Mouse (Mus musculus): ENCODE results near the gene Pilrb1. TPM values are rescaled to one million over a fixed set of nuclear protein-coding genes. Genes with fewer than 3 reads are reported as not detected.

Gene Pilrb1
- polyA plus RNA-seq, 1 experiment from 2014 or later = not detected

- H3K4me2 ChIP-seq (ENCODE audit: low read length) = no peak overlapping the region
- H3K36me3 ChIP-seq (ENCODE audit: control insufficient read depth, insufficient read depth, low read length) = no peaks in the 10 kb centered on the region
- H3K4me3 ChIP-seq (ENCODE audit: low read length) = no peak overlapping the region
- no peak overlapping the region for H3K9ac ChIP-seq (ENCODE audit: low read depth, low read length)
- H3K9me3 ChIP-seq (ENCODE audit: control insufficient read depth, low read length) = no peaks in the 10 kb centered on the region
- WGBS = 89% methylated on average over 6 of the region's 6 CpGs
- no peaks in the 10 kb centered on the region for H3K27me3 ChIP-seq (replicated peaks; ENCODE audit: control insufficient read depth, insufficient read depth, low read length)
- ATAC-seq = no peak
- no peaks in the 10 kb centered on the region for H3K4me1 ChIP-seq (ENCODE audit: control insufficient read depth, insufficient read depth, low read depth, low read length)
- H3K27ac ChIP-seq (ENCODE audit: low read depth, low read length) = no peak overlapping the region
Measured at GRCm38 (mm10) chr5:137823455-137824045, 34.4 kb downstream of the Pilrb1 start.

DNA sequence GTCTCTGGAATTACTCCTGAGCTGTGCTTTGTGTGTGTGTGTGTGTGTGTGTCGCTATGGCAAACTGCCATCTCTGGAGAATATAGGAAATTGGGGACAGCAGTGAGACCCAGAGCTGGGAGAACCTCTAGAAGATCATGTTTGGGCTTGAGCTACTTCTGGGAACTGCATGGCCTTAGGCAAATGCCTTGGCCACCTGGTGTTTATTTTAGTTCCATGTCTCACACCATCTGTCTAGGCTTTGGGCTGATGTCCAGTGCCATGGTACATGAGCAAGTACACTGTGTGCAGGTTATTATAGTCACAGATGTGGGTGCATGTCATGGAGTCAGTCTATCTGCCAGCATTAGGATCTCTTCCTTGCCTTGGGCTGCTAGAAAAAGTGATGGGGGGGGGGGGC, 35.3 kb downstream of the Pilrb1 start:
- no peak overlapping the region for H3K27ac ChIP-seq (ENCODE audit: low read depth, low read length)
- ATAC-seq = no peak
- no peak overlapping the region for H3K4me2 ChIP-seq (ENCODE audit: low read length)
- no peak overlapping the region for H3K9ac ChIP-seq (ENCODE audit: low read depth, low read length)
- no peaks in the 10 kb centered on the region for H3K9me3 ChIP-seq (ENCODE audit: control insufficient read depth, low read length)
- no peak overlapping the region for H3K4me3 ChIP-seq (ENCODE audit: low read length)
- WGBS = 79% methylated on average over 1 of the region's 1 CpGs
- no peaks in the 10 kb centered on the region for H3K4me1 ChIP-seq (ENCODE audit: control insufficient read depth, insufficient read depth, low read depth, low read length)
- H3K36me3 ChIP-seq (ENCODE audit: control insufficient read depth, insufficient read depth, low read length) = no peaks in the 10 kb centered on the region
- H3K27me3 ChIP-seq (replicated peaks; ENCODE audit: control insufficient read depth, insufficient read depth, low read length) = no peaks in the 10 kb centered on the region

DNA sequence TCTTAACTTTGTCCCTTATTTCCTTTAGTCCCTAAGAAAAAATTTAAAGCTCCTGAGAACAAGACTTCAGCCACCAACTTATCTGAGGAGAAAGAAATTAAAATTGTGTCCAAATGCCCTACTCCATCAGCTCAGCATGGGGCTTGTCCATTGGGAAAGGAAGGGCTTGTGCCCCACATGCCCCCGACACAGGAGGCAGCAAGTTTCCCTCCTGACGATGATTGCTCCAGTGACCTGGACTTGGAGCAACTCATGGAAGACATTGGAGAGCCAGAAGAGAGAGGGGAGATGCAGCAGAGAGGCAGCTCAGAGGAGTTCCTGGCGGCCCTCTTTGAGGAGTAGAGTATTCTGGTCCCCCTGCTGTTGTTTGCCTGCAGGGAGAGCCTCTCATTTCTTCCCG, 35.8 kb downstream of the Pilrb1 start:
- no peak for ATAC-seq
- Histone ChIP-seq H3K9ac (ENCODE audit: low read depth, low read length) (no peak overlapping the region), H3K36me3 (ENCODE audit: control insufficient read depth, insufficient read depth, low read length) (no peaks in the 10 kb centered on the region), H3K4me2 (ENCODE audit: low read length) (no peak overlapping the region), H3K9me3 (ENCODE audit: control insufficient read depth, low read length) (no peaks in the 10 kb centered on the region), H3K4me3 (ENCODE audit: low read length) (no peak overlapping the region), H3K4me1 (ENCODE audit: control insufficient read depth, insufficient read depth, low read depth, low read length) (no peaks in the 10 kb centered on the region), H3K27ac (ENCODE audit: low read depth, low read length) (no peak overlapping the region), H3K27me3 (replicated peaks; ENCODE audit: control insufficient read depth, insufficient read depth, low read length) (no peaks in the 10 kb centered on the region)
- WGBS = 70% methylated on average over 4 of the region's 4 CpGs

DNA sequence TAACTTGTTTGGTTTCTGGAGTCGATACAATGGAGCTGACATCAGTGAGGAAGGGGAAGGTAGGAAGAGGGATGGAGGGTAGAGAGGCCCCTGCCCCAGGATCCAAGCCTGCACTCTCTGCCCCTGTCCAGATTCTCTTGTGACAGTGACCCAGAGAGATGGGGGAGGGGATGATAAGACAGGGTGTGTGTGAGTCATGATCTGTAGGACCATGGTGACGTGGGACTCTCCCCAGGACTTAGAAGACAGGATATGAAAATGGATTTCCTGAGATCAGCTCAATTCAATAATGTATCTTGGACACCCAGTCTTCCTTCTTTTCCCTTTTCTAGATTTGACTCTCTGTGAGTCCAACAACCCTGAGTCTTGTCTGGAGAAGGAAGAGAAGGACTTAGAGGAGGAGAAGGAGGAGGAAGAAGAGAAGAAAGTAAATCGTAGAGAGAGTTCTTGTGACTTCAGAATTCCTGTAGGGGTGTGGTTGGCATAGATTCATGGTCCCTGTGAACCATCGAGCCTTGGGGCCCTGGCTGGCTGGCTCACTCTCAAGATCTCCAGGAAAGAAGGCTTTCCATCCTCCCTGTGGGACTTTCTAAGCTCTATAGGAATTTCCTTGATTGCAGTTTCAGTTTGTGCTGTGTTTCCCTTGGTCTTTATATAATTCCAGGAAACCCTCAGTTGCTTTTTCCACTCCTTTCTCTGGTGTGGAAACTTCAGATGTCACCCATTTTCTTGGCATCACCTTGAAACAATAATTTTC, 40.3 kb downstream of the Pilrb1 start:
- H3K4me2 ChIP-seq (ENCODE audit: low read length) = no peak overlapping the region
- no peaks in the 10 kb centered on the region for H3K4me1 ChIP-seq (ENCODE audit: control insufficient read depth, insufficient read depth, low read depth, low read length)
- H3K36me3 ChIP-seq (ENCODE audit: control insufficient read depth, insufficient read depth, low read length) = no peaks in the 10 kb centered on the region
- H3K4me3 ChIP-seq (ENCODE audit: low read length) = no peak overlapping the region
- no peak overlapping the region for H3K27ac ChIP-seq (ENCODE audit: low read depth, low read length)
- no peak overlapping the region for H3K9ac ChIP-seq (ENCODE audit: low read depth, low read length)
- ATAC-seq = no peak
- no peaks in the 10 kb centered on the region for H3K9me3 ChIP-seq (ENCODE audit: control insufficient read depth, low read length)
- no peaks in the 10 kb centered on the region for H3K27me3 ChIP-seq (replicated peaks; ENCODE audit: control insufficient read depth, insufficient read depth, low read length)
- WGBS = 75% methylated on average over 4 of the region's 4 CpGs

DNA sequence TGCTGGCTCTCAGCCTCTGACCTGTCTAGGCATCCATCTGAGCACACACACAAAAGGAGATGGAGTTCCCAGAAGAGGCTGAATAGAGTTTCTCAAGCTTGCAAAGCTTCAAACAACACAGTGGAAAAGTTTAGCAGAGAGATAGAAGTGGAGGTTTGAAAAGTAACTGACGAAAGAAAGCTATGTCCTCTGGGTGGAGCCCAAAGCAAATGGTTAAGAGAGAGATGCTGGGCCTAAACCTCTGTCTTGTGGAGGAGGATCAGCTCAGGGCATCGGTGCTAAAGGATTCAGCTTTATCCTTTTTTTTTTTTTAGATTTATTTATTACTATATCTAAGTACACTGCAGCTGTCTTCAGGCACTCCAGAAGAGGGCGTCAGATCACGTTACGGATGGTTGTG, 49.6 kb downstream of the Pilrb1 start:
- ATAC-seq = no peak
- Histone ChIP-seq H3K36me3 (ENCODE audit: control insufficient read depth, insufficient read depth, low read length) (no peaks in the 10 kb centered on the region), H3K4me2 (ENCODE audit: low read length) (no peak overlapping the region), H3K27ac (ENCODE audit: low read depth, low read length) (no peak overlapping the region), H3K9ac (ENCODE audit: low read depth, low read length) (no peak overlapping the region), H3K4me3 (ENCODE audit: low read length) (no peak overlapping the region), H3K27me3 (replicated peaks; ENCODE audit: control insufficient read depth, insufficient read depth, low read length) (no peaks in the 10 kb centered on the region), H3K4me1 (ENCODE audit: control insufficient read depth, insufficient read depth, low read depth, low read length) (no peaks in the 10 kb centered on the region), H3K9me3 (ENCODE audit: control insufficient read depth, low read length) (no peaks in the 10 kb centered on the region)
- 85% methylated on average over 5 of the region's 5 CpGs for WGBS

DNA sequence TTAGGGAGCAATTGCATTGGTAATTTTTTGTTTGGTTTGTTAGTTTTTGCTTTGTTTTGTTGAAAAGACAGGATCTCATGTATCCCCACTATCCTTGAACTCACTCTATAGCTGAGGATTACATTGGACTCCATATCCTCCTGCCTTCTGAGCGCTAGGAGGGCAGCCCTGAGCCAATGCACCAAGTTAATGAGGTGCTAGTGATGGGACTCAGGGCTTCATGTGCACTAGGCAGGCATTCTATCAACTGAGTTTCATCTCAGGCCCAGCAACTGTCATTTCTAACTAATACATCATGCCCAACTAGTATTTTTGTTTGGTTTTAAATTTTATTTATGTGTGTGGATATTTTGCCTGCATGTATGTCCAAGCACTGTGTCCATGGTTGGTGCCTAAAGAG, 51.7 kb downstream of the Pilrb1 start:
- ATAC-seq = no peak
- H3K27ac ChIP-seq (ENCODE audit: low read depth, low read length) = no peak overlapping the region
- H3K4me3 ChIP-seq (ENCODE audit: low read length) = no peak overlapping the region
- WGBS = 92% methylated on average over 1 of the region's 1 CpGs
- H3K4me2 ChIP-seq (ENCODE audit: low read length) = no peak overlapping the region
- no peak overlapping the region for H3K9ac ChIP-seq (ENCODE audit: low read depth, low read length)
- H3K36me3 ChIP-seq (ENCODE audit: control insufficient read depth, insufficient read depth, low read length) = no peaks in the 10 kb centered on the region
- no peaks in the 10 kb centered on the region for H3K4me1 ChIP-seq (ENCODE audit: control insufficient read depth, insufficient read depth, low read depth, low read length)
- H3K27me3 ChIP-seq (replicated peaks; ENCODE audit: control insufficient read depth, insufficient read depth, low read length) = no peaks in the 10 kb centered on the region
- H3K9me3 ChIP-seq (ENCODE audit: control insufficient read depth, low read length) = no peaks in the 10 kb centered on the region

Other genes with a start within 250 kb of the Pilrb1 start
- 23.3 and 25.7 TPM in 2 replicates for gene Pcolce, start 244.3 kb downstream of the Pilrb1 start, polyA plus RNA-seq (2015; fragmentation: Nextera tagmentation; extraction: Ambion mirVana)
- not detected in 2 replicates for gene Fbxo24, start 229.1 kb downstream of the Pilrb1 start, polyA plus RNA-seq (2015; fragmentation: Nextera tagmentation; extraction: Ambion mirVana)
- 14.9 and 21.6 TPM in 2 replicates for gene Lrch4, start 229.0 kb downstream of the Pilrb1 start, polyA plus RNA-seq (2015; fragmentation: Nextera tagmentation; extraction: Ambion mirVana)
- gene Gm20605, start 228.9 kb downstream of the Pilrb1 start, polyA plus RNA-seq (2015; fragmentation: Nextera tagmentation; extraction: Ambion mirVana) = 7.4 and 7.6 TPM in 2 replicates
- 3.4 and 6.6 TPM in 2 replicates for gene Sap25, start 216.8 kb downstream of the Pilrb1 start, polyA plus RNA-seq (2015; fragmentation: Nextera tagmentation; extraction: Ambion mirVana)
- gene Irs3, start 212.4 kb downstream of the Pilrb1 start, polyA plus RNA-seq (2015; fragmentation: Nextera tagmentation; extraction: Ambion mirVana) = 0.11 and 0.16 TPM in 2 replicates
- 20.1 and 21.7 TPM in 2 replicates for gene Agfg2, start 173.4 kb downstream of the Pilrb1 start, polyA plus RNA-seq (2015; fragmentation: Nextera tagmentation; extraction: Ambion mirVana)
- gene Nyap1, start 116.5 kb downstream of the Pilrb1 start, polyA plus RNA-seq (2015; fragmentation: Nextera tagmentation; extraction: Ambion mirVana) = 44.0 and 50.2 TPM in 2 replicates
- 101 and 150 TPM in 2 replicates for gene Tsc22d4, start 112.4 kb downstream of the Pilrb1 start, polyA plus RNA-seq (2015; fragmentation: Nextera tagmentation; extraction: Ambion mirVana)
- 34.9 and 41.8 TPM in 2 replicates for gene Ppp1r35, start 79.3 kb downstream of the Pilrb1 start, polyA plus RNA-seq (2015; fragmentation: Nextera tagmentation; extraction: Ambion mirVana)
- 11.1 and 12.2 TPM in 2 replicates for gene Mepce, start 70.5 kb downstream of the Pilrb1 start, polyA plus RNA-seq (2015; fragmentation: Nextera tagmentation; extraction: Ambion mirVana)
- 11.2 and 13.5 TPM in 2 replicates for gene Zcwpw1, start 70.3 kb downstream of the Pilrb1 start, polyA plus RNA-seq (2015; fragmentation: Nextera tagmentation; extraction: Ambion mirVana)
- 0.17 and 0.51 TPM in 2 replicates for gene Pilra, start 21.8 kb downstream of the Pilrb1 start, polyA plus RNA-seq (2015; fragmentation: Nextera tagmentation; extraction: Ambion mirVana)
- gene Pilrb2, start 13.7 kb upstream of the Pilrb1 start, polyA plus RNA-seq (2015; fragmentation: Nextera tagmentation; extraction: Ambion mirVana) = not detected in 2 replicates
- gene Cyp3a13, start 63.5 kb upstream of the Pilrb1 start, polyA plus RNA-seq (2015; fragmentation: Nextera tagmentation; extraction: Ambion mirVana) = not detected in 2 replicates
- 1.9 and 2.0 TPM in 2 replicates for gene Gjc3, start 105.0 kb upstream of the Pilrb1 start, polyA plus RNA-seq (2015; fragmentation: Nextera tagmentation; extraction: Ambion mirVana)
- not detected in 2 replicates for gene Azgp1, start 123.4 kb upstream of the Pilrb1 start, polyA plus RNA-seq (2015; fragmentation: Nextera tagmentation; extraction: Ambion mirVana)
- not detected in 2 replicates for gene Smok3a, start 163.2 kb upstream of the Pilrb1 start, polyA plus RNA-seq (2015; fragmentation: Nextera tagmentation; extraction: Ambion mirVana)
- not detected in 2 replicates for gene Smok3b, start 163.3 kb upstream of the Pilrb1 start, polyA plus RNA-seq (2015; fragmentation: Nextera tagmentation; extraction: Ambion mirVana)
- not detected in 2 replicates for gene Smok3c, start 195.1 kb upstream of the Pilrb1 start, polyA plus RNA-seq (2015; fragmentation: Nextera tagmentation; extraction: Ambion mirVana)
- gene Zkscan1, start 227.0 kb upstream of the Pilrb1 start, polyA plus RNA-seq (2015; fragmentation: Nextera tagmentation; extraction: Ambion mirVana) = 15.9 and 20.5 TPM in 2 replicates